Mouse (Mus musculus): Measurements from ENCODE around the gene Vmn1r215.
"Not testable (repeated sequence)": the region's sequence is repeated elsewhere in the genome, so short reads cannot be mapped to it uniquely, and the experiment has no call there.

Gene Vmn1r215

DNA sequence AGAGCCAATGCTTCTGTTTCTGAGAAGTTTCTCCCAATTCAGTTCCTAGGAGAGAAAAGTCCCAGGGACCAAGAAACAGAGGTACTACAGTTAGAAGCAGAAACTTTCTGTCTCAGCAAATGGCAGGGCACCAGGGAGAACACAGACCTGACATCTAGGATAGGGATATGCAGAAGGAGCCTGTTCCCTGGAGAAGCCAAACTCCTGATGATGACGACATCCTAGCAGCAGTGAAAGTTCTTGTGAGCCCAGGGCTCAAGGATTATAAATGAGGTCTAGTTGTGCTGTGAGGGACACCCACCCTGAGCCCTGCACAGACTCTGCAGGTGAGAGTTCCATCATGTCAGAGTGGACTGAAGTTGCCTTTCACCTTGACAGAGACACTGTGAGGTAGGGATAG is at the start of gene Vmn1r215:
TSS of gene Vmn1r215 (plus strand) at position 301 of the 400 bp plus-strand sequence.
- DNase-seq (ENCODE audit: low spot score), result no peak

DNA sequence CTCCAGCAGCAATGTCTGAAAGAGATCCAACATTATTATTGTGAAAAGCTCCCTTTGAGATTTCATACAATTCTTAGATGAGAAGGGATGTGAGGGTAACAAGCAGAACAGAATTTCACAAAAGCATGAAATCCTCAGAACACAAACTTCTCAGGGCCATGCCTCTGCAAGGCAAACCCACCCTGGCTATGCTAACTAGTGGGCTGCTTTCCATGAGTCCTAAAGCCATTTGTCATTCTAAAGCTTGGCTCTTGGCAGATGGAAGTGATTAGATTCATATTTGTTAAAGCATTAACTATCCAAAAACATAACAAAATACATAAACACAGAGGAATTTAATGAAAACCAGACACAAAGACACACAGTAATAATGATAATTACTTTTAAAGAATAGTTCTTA is 49.7 kb upstream of the Vmn1r215 start:
- no peak for DNase-seq (ENCODE audit: low spot score)

DNA sequence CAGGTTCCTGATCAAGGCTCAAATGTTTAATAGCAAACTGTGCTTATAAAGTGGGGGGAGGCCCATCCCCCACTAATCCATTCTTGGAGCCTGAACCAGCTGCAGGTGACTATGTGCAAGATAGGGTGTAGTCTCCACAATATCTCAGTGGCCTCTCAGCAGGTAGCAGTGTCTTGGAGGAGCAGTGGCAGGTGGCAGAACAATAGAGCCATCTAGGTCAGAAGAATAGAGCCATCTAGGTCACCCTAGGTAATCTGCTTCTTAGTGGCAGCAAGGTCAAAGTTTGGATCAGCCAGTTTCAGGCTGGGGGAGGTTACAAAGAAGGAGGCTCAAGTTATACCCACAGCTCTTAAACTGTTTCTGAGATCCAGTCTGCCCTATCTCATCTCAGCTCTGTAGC is 43.0 kb upstream of the Vmn1r215 start:
- DNase-seq (ENCODE audit: low spot score), result no peak

DNA sequence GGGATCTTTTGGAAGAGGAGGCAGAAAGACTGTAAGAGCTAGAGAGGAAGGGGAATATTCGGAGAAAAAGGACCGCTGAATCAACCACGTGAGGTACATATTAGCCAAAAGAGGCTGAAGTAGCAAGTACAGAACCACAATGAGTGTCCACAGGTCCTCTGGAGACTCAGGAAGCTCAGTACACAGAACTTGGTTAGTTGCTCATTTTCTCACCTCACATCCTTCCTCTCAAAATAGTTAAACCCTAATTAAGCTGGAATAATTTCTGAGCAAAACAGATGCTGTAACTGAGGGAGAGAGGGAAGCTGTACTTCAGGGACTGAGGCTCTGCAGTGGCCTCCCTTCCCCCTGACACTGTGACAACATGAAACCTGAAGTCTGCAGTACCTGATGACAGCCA is 37.7 kb upstream of the Vmn1r215 start, which contains the start of gene Vmn1r214:
TSS of gene Vmn1r214 (plus strand) at position 301 of the 400 bp plus-strand sequence.
- no peak for DNase-seq (ENCODE audit: low spot score)

DNA sequence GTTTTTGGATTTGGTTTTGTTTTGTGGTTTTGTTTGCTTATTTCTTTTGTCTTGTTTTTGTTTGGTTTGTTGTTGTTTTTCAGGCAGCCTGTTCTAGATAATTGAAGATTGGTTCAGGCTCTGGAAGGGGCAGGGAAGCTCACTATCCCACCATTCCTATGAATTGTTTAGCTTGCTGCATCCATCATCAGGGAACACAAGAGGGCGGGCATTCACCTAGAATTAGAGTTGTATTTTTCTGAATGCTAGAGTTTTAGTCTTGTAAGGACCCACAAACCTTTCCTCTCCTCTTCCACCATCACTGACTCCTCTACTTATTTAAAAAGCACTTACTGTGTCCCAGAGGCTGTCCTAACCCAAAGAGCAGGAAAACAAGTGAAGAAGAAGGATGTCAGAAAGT is 10.0 kb upstream of the Vmn1r215 start:
- DNase-seq (ENCODE audit: low spot score), result no peak

DNA sequence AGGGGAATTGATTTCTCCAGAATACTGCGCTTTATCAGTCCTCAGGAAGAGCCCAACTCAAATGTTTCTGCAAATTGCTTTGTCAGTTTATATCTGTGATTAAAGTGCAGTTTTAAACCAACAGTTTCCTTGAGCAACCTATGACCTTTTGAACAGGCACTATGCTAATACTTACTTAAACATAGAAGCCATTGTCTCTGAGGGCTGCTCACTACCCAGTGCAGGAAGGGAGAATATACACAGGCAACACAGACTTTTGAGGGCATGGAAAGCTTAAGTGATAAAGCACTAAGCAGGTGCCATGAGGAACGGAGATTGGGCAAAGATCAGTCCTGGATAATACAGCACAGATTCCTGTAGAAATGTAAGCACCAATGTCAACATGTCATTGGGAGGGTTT is 1.5 kb downstream of the Vmn1r215 start:
- no peak for DNase-seq (ENCODE audit: low spot score)

DNA sequence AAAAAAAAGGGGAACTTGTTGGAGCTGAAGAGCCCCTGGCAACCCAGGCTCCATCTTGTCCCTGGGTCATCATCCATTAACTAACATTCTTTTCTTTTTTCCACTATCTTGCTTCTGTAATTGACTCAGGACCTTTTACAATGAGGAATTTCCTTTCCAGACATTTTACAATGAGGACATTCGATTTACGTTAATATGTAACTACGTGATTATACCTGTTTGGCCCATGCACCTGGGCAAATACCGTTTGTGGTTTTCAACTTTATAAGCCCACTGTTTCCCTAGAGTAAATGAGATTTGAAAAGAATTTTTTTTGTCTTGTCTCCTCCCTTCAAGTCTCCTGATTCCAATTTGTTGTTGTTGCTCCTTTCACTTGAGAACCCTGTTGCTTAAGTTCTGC is 26.6 kb downstream of the Vmn1r215 start:
- no peak for DNase-seq (ENCODE audit: low spot score)

DNA sequence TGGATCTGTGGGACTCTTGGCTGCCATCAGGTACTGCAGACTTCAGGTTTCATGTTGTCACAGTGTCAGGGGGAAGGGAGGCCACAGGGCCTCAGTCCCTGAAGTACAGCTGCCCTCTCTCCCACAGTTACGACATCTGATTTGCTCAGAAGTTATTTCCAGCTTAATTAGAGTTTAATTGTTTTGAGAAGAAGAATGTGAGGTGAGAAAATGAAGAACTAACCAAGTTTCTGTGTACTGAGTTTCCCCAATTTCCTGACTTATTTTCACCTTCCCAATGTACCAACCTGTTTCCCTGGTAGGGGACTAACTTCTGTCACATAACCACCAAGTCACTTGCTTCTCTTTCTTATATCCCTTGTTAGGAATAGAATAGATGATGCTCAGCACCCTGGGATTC is 50.3 kb downstream of the Vmn1r215 start, which contains the start of gene Vmn1r217:
TSS of gene Vmn1r217 (minus strand) at position 101 of the 400 bp plus-strand sequence.
- DNase-seq (ENCODE audit: low spot score), result not testable (repeated sequence)

DNA sequence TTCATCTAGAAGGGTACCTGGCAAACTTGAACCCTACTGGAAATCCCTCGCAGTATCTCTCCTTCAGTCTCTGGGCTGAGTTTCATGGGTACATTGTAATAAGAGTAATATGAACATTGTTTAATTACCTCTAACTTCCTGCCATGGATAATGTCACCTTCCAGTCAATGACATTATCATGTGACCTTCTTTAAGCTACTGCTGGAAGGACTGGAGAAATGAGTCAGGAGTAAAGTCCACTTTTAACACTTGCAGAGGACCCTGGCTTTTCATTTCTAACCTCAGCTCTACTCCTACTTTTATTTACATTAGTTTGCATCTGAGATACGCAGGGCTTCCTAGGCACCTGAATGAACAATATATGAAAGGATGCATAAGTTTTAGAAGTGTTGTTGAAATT is 52.8 kb downstream of the Vmn1r215 start:
- DNase-seq (ENCODE audit: low spot score), result no peak
